8 mouse cellular contexts compared by ENCODE assay signal in the genomic region with DNA sequence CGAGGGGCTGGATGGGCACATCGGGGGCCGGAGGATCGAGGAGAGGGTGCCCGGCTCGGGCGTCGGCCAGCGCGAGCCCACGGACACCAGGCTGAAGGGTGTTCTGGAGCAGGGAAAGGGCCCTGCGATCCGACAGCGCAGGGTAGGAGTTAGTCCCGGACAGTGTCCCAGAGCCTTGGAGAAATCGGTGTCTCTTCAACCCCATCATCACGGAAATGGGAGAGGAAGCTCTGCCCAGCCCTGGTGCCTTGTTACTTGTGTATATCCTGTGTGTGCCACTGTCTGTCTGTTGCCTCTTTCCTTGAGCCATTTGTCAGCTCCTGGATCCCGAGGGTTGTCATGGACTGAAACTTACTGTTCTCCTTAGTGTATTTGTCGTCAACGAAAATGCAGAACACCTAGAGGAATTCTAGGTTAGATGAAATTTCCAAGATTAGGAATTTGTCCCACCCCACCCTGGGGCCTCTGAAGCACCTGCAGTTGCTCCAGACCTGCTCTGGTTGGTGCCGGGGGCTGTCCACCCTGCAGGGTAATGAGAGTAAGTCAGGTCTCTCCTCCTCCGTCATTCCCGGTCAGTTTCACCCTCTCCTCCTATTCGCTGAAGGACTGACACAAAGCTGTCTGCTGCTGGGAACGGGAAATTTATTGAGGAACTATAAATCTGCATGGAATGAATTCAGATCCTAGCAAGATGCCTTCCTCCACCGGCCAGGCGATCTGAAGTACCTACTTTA. TPM values are rescaled to one million over a fixed set of nuclear protein-coding genes. Genes with fewer than 3 reads are reported as not detected.
DNase-seq lines count a peak whose midpoint lies in the region; ATAC-seq lines count a peak whose summit lies in the region.

No protein-coding gene starts in this region.

- peaks cover 54% of the 10 kb centered on the region for H3K79me2 ChIP-seq in macrophage (ENCODE audit: inconsistent target)

- ATAC-seq in cerebellum, adult (ENCODE audit: insufficient number of reproducible peaks, low FRiP score, low TSS enrichment): peak; percentile 16; the same call in 1 of the 2 replicates
- ATAC-seq in forebrain, embryonic 14.5 days: peak; percentile 62; the same call in 1 of the 2 replicates
- ATAC-seq in kidney, embryonic 14.5 days (ENCODE audit: low FRiP score, low TSS enrichment): peak; percentile 74

- 10% methylated on average over 27 of the region's 27 CpGs for WGBS in forebrain, embryonic 14.5 days
- WGBS in kidney, embryonic 14.5 days: 3% methylated on average over 27 of the region's 27 CpGs
- 2% methylated on average over 27 of the region's 27 CpGs for WGBS in macrophage (ENCODE audit: missing documents)

- no peak for DNase-seq in cerebellum, adult 18-20 months
- peak; percentile 45 for DNase-seq in MN1 (ENCODE audit: low spot score)
- no peak for DNase-seq in forebrain, embryonic 14.5 days (ENCODE audit: low spot score)
- DNase-seq in urinary bladder, postnatal 36 days (ENCODE audit: low spot score in 2 of 2): no peak
- no peak for DNase-seq in layer of hippocampus, adult 11-12 months (ENCODE audit: low spot score)

- no peaks in the 10 kb centered on the region for H3K9me3 ChIP-seq in forebrain, embryonic 14.5 days (replicated peaks; ENCODE audit: control insufficient read depth, low read length)
- H3K9me3 ChIP-seq in kidney, embryonic 14.5 days (ENCODE audit: control insufficient read depth, low read length): no peaks in the 10 kb centered on the region

- peak overlapping the region; percentile 82; the same call in 1 of the 2 replicates for H3K27ac ChIP-seq in forebrain, embryonic 14.5 days (ENCODE audit: low read depth, low read length)
- H3K27ac ChIP-seq in kidney, embryonic 14.5 days (ENCODE audit: low read depth, low read length): peak overlapping the region; percentile 76
- H3K27ac ChIP-seq in macrophage: peak overlapping the region; percentile 80

- no peaks in the 10 kb centered on the region for H3K27me3 ChIP-seq in forebrain, embryonic 14.5 days (replicated peaks; ENCODE audit: control insufficient read depth, insufficient read depth, low read length)
- H3K27me3 ChIP-seq in kidney, embryonic 14.5 days (ENCODE audit: control insufficient read depth, insufficient read depth, low read length): no peaks in the 10 kb centered on the region

- peaks cover 8% of the 10 kb centered on the region for H3K4me1 ChIP-seq in forebrain, embryonic 14.5 days (ENCODE audit: control insufficient read depth, insufficient read depth, low read length)
- H3K4me1 ChIP-seq in kidney, embryonic 14.5 days (ENCODE audit: control insufficient read depth, insufficient read depth, low read length): peaks cover 7% of the 10 kb centered on the region

- peak overlapping the region; percentile 83 for H3K4me2 ChIP-seq in forebrain, embryonic 14.5 days (ENCODE audit: low read length)
- H3K4me2 ChIP-seq in kidney, embryonic 14.5 days (replicated peaks; ENCODE audit: low read depth, low read length): peak overlapping the region; percentile 89

- peaks cover 40% of the 10 kb centered on the region for H3K36me3 ChIP-seq in forebrain, embryonic 14.5 days (ENCODE audit: control insufficient read depth, insufficient read depth, low read length)
- peaks cover 37% of the 10 kb centered on the region for H3K36me3 ChIP-seq in kidney, embryonic 14.5 days (ENCODE audit: control insufficient read depth, insufficient read depth, low read length)
- H3K36me3 ChIP-seq in macrophage (ENCODE audit: inconsistent target): peaks cover 12% of the 10 kb centered on the region

- peak overlapping the region; percentile 99 for H3K4me3 ChIP-seq in forebrain, embryonic 14.5 days (ENCODE audit: low read depth, low read length)
- peak overlapping the region; percentile 76 for H3K4me3 ChIP-seq in kidney, embryonic 14.5 days (ENCODE audit: low read length)
- peak overlapping the region; percentile 79 for H3K4me3 ChIP-seq in macrophage (ENCODE audit: inconsistent target)

- H3K9ac ChIP-seq in forebrain, embryonic 14.5 days (ENCODE audit: low read length): peak overlapping the region; percentile 99
- H3K9ac ChIP-seq in kidney, embryonic 14.5 days (ENCODE audit: low read depth, low read length): peak overlapping the region; percentile 87

RNA-seq across cellular contexts. Expression of a gene that starts 0.8 kb away (rescaled TPM):
- 5.5 and 6.0 TPM in 2 replicates for polyA plus RNA-seq in forebrain, embryonic 14.5 days (2014; fragmentation: Nextera tagmentation; extraction: Ambion mirVana)
- 8.2 and 9.7 TPM in 2 replicates for polyA plus RNA-seq in kidney, embryonic 14.5 days (2014; fragmentation: Nextera tagmentation; extraction: Ambion mirVana)
- total RNA-seq in macrophage (2018; cell fraction: chromatin; rRNA removed): 1,000 to 10,000 TPM in 2 of 26 experiments, 100 to 1,000 TPM in 24; 199 to 1,189 (median 483) TPM
- total RNA-seq in macrophage (2018; cell fraction: cytosol; rRNA removed): 100 to 1,000 TPM in 21 of 26 experiments, 10 to 100 TPM in 5; 85.0 to 346 (median 154) TPM
- total RNA-seq in macrophage (2018; cell fraction: nucleus; rRNA removed): 1,000 to 10,000 TPM in 2 of 26 experiments, 100 to 1,000 TPM in 24; 160 to 1,576 (median 497) TPM
- polyA plus RNA-seq in macrophage (2018): 40.8 to 61.3 TPM (median 52.2 TPM) in 3 replicates

Comparison
In these comparisons a context has a peak if more than half of its experiments do, and no peak if none do; other contexts are left out.
1. ATAC-seq: peak in every context shown above with its lines; median percentile 74 in kidney, embryonic 14.5 days; 62 in forebrain, embryonic 14.5 days; 16 in cerebellum, adult.